Mouse (Mus musculus) frontal cortex, adult 2 months (tissue): ENCODE data around the gene Utp3. TPM values are rescaled to one million over a fixed set of nuclear protein-coding genes. Genes with fewer than 3 reads are reported as not detected.
A peak's percentile ranks its signal among the peaks of the same experiment; 100 is the strongest.

Experiments used
- DNase-seq, 2 experiments: peaks; one replicate each; pipeline ENCODE4 v3.0.0; 2022; ENCODE audit warnings: low spot score in 1 of 2; ENCODE audit errors: extremely low spot score in 1 of 2
- polyA plus RNA-seq: library from polyadenylated mRNA; depleted of rRNA; stranded (reverse); fragments of >200 nt; gene quantifications from 2 replicates; pipeline ENCODE4 v1.2.3, GENCODE M21; 2012

Gene Utp3
- polyA plus RNA-seq, 1 experiment = 29.9 TPM

DNA sequence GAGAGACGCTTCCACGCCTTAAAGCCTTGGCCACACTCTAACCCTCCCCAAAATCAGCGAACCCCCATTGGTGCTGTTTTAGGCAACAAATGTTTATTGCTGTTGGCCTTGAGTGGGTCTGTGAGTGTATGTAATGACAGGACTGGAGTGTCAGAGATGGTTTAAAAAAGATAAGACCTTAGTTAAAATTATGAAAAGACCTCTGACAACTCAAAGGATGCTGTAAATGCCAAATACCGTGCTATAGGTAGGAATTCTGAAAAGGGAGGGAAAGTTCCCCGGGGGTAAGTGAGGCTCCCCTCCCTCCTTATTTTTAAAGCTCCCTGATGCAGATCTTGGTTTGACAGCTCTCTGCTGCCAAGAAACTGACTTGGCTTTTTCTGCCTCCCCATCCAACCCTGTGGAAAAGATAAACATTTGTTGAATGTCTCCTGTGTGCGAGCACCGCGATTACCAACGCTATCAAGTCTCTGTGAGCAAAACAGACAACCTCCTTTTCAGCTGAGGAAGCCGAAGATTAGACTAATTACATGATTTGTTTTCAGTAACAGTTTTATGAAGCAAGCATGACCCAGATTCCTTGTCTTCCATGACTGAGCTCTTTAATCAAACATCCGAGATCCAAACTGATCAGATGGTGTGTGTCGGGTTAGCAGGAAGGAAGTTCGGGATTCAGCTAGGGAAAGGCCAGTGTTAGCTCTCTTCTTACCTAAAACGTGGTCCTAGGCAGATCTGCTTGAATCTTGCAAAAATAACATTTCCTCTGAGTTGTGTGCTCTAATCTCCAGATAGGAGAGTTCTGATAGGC lies 12.0 kb downstream of the Utp3 start:
- DNase-seq = no peak

DNA sequence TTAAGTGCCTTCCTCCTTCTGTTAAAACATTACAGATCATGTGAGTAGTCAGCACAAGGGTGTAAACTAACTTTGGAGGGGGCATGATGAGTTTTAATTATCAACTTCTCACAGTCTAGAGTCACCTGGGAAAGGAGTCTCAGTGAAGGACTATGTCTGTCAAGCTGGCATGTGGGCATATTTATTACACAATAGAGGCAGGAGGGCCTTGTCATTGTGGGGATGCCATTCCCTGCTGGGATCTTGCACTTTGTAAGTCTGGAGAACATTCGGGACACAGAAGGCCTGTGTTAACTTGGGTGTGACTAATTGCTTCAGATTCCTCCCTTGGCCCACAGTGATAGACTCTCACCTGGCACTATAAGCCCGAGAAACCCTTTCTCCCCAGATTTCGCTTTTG lies 15.3 kb downstream of the Utp3 start:
- DNase-seq = no peak

DNA sequence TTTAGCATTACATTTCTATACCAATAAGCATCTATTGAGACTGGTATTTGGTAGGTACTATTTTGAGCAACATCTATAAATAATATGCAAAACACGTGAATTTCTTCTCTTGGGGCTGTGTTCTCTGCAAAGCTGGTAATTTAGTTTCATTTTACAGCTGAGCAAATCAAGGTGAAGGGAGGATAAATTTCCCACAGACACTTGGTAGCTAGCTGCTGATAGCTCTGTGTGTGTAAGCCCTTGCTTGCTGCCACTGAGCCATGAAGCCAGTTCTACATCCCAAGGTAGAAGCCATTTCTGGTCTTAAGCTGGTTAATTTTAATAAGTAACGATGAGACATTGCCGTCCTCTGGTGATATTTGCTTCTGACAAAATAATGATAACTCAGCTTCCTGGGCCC lies 20.6 kb downstream of the Utp3 start:
- no peak for DNase-seq

DNA sequence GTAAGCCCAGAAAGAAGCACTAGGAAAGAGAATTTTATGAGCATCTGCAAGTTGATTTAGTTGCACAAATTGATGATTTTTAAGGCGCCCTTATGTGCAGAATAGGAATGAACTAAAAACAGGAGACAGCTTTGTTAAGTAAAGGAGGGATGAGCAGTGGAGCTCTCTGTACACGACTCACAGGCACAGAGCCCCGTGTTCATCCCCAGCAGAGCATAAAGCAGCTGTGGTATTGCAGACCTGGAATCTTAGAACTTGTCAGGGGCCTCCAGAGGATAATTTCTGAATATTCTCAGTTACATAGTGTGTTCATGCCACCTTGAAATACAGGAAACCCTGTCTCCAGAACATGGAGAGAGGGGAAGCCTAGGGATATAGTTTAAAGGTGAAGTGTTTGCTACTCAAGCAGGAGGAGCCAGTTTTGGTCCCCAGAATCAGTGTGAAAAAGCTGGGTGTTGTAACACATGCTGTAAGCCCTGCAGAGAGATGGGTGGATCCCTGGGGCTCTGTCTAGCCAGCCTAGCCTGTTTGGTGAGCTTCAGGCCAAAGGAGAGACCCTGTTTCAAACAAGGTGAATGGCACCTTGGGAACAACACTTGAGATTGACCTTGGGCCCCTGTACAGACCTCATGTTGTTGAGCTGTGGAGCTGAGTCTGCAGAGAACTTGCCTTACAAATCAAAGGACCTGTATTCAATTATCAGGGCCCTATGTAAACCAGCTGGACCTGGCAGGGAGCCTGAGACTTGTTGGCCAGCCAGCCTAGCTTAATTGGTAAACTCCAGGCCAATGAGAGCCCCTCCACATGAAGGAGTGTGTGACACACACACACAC lies 21.5 kb downstream of the Utp3 start:
- no peak for DNase-seq

DNA sequence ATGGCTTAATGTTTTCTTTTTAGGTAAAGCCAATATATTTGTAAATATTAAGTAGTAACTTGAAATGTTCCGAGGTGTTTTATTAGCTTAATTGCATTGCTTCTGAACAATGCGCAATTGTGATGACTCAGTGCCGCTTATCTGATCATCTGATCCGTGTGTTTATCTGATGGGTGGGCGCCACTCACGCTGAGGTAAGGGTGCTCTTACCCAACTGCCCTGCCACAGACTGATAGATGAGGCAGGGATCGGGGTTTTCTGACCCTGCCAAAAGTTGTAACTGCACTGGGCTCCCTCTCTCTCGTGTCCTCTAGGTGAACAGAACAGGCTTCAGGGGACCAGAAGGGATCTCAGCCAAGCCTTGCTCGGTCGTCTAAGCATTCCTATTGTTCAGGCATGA lies 26.4 kb downstream of the Utp3 start:
- DNase-seq = no peak

DNA sequence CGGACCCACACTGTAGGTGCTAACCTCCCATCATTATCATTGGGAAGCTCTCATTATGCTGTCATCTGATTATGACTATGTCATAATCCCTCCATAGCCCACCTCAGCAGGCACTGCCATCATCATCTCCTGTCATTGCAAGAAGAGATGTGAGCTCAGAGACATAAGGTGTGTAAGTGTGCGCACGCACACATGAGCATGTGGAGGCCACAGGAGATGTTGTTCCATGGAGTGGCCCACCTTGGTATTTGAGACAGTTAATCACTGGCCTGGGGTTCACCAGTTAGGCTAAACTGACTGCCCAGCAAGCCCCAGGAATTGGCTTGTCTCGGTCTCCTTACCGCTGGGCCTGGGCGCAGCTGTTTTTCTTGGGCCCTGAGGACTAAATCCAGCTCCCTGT lies 27.1 kb downstream of the Utp3 start:
- DNase-seq = no peak

DNA sequence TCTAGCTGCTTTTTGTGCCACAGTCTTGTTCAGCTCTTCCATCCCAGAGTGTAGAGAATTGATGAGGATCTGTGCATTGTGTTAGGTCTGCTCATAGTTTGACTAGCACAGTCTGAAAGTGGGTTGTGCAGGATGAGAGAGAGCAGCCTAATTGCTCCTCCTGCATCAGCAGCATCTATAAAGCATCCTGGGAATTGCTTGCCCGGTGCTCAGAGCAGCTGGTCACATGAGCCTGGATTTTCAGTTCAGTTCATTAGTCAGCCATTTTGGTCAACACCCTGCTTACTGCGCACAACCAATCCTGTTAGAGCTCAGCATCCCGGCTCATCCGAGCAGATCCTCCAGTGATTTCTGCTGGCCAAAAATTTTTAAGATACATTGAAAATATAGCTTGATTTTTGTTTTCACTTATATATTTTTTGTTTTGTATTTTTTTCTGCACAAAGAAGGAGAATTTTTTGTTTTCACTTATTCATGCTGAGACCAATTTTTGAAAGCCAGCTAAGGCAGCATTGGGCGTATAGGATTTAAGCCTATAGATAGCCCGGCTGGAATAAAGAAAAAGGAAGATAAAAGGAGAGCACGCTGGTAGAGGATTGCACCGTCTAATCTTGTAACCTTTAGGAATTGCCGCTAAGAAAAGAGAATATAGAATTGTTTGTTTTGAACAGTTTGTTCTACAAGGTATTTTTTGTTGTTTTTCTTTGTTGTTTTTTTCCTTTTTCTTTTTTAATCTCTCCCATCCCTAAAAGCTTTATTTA lies 29.2 kb downstream of the Utp3 start:
- DNase-seq = peak; percentile 96

DNA sequence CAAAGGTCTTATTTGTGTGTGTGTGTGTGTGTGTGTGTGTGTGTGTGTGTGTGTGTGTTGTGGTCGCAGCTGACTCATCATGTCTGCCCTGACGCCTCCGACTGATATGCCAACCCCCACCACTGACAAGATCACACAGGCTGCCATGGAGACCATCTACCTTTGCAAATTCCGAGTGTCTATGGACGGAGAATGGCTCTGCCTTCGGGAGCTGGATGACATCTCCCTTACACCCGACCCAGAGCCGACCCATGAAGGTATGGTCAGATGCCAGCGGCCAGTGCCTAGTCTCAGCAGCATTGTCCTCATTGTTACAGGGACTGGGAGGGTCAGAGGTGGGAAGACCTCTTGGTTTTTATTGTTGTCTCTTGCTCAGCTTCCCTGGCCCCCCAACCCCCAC lies 29.8 kb downstream of the Utp3 start:
- no peak for DNase-seq

DNA sequence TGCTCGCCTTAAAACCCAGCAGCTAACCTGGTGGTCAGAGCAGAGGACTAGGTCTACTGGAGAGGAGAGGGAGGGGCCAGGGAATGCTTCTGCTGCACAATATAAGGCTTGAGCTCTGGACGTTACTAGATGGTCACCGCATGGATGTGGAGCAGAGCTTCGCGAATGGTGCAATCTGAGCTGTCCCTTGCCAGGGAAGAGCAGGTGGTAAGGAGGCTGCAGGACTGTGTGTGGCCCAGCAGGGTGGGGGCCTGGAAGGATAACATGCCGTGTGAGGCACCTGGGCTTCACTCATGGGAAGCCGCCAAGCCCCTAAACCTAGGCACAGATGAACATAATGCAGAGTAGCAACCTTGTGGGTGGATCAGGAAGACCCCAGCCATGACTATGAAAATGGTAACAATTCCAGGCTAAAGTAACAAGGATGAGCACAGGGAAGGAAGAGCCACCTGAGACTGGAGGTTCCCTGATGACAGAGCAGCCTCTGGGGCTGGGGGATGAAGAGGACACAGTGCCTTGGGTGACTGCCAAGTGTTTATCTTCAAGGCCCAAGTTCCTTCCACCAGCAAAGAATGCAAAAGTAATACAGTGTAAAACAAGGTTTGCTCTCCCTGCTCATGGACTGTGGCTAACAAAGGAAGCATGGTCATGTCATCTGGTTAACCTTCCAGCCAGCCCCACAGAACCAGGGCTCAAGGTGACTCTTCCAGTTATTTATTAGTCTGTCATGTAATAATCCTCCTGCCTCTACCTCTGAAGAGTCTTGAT lies 32.3 kb downstream of the Utp3 start:
- DNase-seq = no peak

DNA sequence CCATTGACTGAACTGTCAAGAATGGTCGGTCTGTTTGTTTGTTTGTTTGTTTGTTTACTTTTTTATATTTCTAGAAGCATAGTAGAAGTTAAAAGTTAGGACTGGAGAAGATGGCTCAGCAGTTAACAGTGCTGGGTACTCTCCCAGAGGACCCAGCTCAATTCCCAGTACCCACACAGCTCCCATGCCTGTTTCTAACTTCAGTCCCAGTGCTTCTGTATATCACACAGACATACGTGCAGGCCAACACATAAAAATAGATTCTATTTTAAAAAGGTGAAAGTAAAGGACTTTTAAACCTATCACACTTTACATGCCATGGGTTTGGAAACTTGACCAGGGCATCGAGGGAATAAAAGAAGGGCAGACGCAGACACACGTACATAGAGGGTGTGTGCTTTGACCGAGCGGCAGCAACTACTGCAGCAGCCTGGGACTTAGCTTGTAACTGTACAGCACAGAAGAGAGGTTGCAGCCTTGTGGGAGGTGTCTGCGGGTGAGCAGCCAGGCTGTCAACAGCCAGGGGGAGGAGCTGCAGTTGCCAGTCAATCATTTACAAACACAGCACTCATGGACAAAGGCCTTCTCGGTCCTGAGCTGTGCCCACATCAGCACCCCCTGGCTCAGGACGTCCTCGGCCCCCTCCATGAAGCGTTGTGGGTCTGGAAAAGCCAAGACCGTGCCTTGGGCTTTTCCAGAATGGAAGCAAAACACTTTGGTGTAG lies 33.1 kb downstream of the Utp3 start:
- DNase-seq = no peak

DNA sequence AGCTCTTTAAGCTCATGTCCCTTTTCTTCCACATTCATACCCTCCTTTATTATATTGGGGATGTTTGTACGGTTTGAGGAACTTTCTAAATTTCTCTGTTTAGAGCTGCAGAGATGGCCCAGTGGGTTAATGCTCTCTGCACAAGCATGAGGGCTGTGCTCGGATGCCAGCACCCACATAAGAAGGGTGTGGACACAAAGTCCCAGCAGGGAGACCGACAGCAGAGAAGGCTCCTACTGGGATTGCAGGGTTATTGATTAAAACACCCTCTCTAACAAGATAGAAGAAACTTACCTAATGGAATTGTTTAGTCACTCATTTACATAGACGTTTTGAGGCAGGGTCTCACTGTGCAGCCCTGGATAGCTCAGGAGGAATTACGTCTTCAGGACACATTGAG lies 34.2 kb downstream of the Utp3 start:
- DNase-seq = no peak

DNA sequence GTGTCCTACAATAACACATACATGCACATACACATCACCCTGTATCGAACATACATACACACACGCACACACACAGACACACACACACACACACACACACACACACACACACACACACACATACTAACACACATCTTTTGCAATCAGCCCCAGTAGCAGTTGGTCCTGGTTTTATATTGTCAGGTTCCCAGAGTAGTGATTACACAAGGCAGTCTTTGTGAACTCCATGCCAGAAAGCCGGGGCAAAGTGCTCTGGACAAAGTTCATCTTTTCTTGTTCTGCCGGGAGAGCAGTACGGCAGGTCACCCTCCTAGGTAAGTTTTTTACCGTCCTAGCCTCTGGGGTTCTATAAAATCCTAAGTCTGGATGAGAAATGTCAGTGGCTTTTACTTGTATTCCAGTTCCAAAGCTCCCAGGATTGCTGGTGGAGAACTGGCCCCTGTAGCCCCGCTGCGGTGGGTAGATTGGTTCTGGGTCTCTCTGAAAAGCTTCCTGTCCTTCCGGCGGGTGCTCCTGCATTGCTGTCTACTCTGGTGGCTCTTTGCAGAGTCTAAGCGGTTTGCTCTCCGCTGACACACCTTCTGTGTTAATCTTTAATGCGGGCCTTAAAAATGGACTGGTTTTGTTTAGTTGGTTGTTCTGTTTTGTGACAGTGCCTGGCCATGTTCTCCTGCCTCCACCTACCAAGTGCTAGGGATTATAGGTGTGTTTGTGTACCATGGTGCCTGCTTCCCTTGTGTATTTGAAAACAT lies 39.3 kb downstream of the Utp3 start:
- no peak for DNase-seq

DNA sequence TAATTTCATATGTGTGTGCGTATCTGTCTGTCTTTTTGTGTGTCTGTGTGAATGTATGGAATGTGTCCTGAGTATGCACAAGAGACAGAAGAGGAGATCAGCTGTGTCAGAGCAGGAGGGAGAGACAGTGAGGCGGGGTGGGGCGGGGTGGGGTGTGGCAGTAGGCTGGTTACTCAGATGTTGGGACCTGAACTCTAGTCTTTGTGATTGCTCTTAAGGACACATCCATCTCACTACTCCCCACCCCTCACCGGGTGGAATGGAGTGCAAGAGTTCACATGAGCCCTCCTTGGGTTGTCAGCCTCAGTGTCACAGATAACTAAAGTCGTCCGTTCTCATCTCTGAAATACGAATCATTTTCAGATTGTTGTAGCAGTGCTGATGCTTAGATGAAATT lies 39.9 kb downstream of the Utp3 start:
- no peak for DNase-seq

DNA sequence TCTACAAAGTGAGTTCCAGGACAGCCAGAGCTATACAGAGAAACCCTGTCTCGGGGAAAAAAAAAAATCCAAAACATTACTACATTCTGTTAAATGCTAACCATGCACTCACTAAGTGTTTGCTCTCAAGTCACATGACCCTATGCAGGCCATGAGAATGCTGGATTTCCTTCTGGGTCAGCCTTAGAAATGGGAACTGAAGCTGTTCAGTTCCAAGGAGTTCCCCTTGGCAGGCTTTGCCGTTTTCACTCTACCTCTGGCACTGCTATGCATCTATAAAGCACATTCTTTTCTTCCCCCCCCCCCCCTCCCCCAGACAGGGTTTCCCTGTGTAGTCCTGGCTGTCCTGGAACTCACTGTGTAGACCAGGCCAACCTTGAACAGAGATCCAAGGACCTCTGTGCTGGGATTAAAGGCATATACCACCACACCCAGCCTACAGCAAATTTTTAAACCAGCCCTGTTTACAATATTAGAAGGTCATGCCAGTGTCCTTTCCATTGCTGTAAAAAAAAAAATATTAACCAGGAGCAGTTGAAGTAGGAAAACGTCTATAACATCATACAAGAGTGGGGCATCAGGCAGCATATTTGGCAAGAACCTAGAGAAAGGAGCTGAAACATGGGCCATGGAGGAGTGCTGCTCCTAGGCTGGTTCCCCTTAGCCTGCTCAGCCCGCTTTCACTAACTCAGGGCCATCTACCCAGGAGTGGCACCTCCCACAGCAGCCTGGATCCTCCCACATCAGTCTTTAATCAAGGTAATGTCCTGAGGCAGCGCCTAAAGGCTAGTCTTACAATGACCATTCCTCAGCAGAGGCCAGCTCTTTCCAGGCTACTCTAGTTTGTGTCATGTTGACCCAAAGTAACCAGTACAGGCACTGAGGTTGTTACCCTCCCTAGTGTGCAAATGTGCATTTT lies 41.5 kb downstream of the Utp3 start:
- DNase-seq = no peak

DNA sequence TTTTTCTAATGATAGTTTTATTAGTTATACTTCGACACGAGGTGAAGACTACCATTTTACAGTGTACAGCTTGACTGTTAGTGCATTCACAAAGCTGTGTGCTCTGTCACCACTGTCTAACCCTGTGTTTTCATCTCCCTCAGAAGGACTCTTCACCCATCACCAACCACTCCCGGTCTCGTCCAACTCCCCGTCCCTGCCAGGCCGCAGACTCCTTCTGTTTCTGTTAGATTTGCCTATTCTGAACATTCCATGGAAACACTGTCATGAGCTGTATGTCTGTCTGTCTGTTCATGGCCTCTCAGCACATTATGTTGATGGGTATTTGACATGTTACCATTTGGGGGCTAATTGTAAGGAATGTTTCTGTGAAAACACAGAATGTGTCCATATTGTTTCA lies 44.7 kb downstream of the Utp3 start:
- DNase-seq = no peak

DNA sequence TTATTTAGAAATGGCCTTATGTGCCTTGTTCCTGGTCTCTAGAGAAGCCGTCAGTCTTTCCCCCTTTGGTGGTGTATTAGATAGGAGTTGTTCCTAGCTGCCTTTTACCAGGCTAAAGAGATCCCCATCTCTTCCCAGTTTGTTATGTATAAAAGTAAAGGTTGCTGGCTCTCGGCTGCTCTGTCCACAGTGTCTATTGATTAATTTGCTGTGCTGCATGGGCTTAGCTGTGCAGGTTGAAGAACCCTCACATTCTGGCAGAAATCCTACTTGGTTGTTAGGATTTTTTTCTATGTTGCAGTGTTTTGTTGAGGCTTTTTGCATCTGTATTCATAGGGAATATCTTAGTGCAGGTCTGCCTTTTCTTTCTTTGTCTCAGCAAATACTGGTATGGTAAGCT lies 47.8 kb downstream of the Utp3 start:
- no peak for DNase-seq

DNA sequence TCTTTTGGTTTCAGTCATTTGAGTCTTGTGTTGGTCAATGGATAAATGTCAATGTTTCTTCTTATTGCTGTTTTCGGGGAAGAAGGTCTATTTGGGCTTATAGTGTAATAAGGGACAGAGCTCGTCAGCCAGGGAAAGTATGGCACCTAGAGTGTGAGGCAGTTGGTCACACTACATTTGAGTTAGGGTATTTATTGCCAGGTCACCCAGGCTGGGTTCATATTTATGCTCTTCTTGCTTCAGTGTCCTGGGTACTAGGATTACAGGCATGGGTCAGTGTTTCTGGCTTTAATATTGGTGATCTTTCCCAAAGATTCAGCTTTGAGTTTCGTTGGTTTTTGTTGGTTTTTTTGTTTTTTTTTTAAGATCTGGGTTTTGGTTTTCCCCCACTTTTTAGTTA lies 48.5 kb downstream of the Utp3 start:
- no peak for DNase-seq

DNA sequence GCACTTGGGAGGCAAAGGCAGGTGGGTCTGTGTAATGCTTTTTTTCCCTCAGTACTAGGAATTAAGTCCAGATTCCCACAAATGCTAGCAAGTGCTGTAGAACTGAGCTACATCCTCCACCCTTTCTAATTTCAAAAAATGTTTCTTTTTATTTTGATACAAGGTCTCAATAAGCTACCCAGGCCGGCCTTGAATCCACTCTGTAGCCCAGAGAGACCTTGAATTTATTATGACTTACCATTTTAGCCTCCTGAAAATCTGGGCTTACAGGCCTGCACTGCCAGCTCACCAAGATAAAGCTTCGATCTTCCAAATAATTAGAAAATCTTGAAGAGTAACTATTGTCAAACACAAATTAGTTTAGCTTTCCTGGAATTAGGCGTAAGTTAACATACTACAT lies 49.8 kb downstream of the Utp3 start:
- DNase-seq = no peak
